Mouse (Mus musculus) midbrain, postnatal 0 days (tissue): ENCODE results near the gene Hist1h2bb. TPM values are rescaled to one million over a fixed set of nuclear protein-coding genes. Genes with fewer than 3 reads are reported as not detected.
A peak's percentile ranks its signal among the peaks of the same experiment; 100 is the strongest.
"Not testable (repeated sequence)": the region's sequence is repeated elsewhere in the genome, so short reads cannot be mapped to it uniquely, and the experiment has no call there.

Experiments used
- ATAC-seq: fragments of 200-750 bp; cut with Nextera tagmentation; 2 replicates; pipeline ENCODE4 v1.8.0; 2017; ENCODE audit warnings: moderate number of reproducible peaks, mild to moderate bottlenecking, moderate TSS enrichment, moderate library complexity; ENCODE audit not compliant: low FRiP score
- DNase-seq: peaks from one replicate; pipeline ENCODE4 v3.0.0-alpha.2; 2015; ENCODE audit warnings: low spot score
- H3K27ac ChIP-seq: fragments of 300-500 bp; sonication (generic); 2 replicates; pipeline ENCODE4 v1.5.1; 2014; ENCODE audit warnings: low read depth, mild to moderate bottlenecking, low read length, mixed read lengths
- H3K27me3 ChIP-seq: fragments of 300-500 bp; sonication (generic); 2 replicates; pipeline ENCODE4 v1.6.1; 2014; ENCODE audit warnings: low read length, control low read depth, mixed read lengths; ENCODE audit not compliant: insufficient read depth
- H3K36me3 ChIP-seq: fragments of 300-500 bp; sonication (generic); 2 replicates; pipeline ENCODE4 v1.6.1; 2014; ENCODE audit warnings: low read length, control low read depth, mixed read lengths; ENCODE audit not compliant: insufficient read depth
- H3K4me1 ChIP-seq: fragments of 300-500 bp; sonication (generic); 2 replicates; pipeline ENCODE4 v1.6.1; 2014; ENCODE audit warnings: mild to moderate bottlenecking, control low read depth, antibody characterized with exemption, low read length, mixed read lengths; ENCODE audit not compliant: insufficient read depth
- H3K4me2 ChIP-seq: fragments of 300-500 bp; sonication (generic); 2 replicates; pipeline ENCODE4 v1.6.1; 2014; ENCODE audit warnings: low read depth, mild to moderate bottlenecking, low read length, mixed read lengths; ENCODE audit not compliant: poor library complexity, severe bottlenecking
- H3K4me3 ChIP-seq: fragments of 300-500 bp; sonication (generic); 2 replicates; pipeline ENCODE4 v1.5.1; 2014; ENCODE audit warnings: low read depth, mild to moderate bottlenecking, low read length, moderate library complexity
- H3K9ac ChIP-seq: fragments of 300-500 bp; sonication (generic); replicated peaks from 2 replicates; pipeline ENCODE4 v1.6.1; 2014; ENCODE audit warnings: mild to moderate bottlenecking, low read length, moderate library complexity, mixed read lengths; ENCODE audit not compliant: poor library complexity, severe bottlenecking
- H3K9me3 ChIP-seq: fragments of 300-500 bp; sonication (generic); 2 replicates; pipeline ENCODE4 v1.6.1; 2016; ENCODE audit warnings: low read length, control low read depth
- CTCF ChIP-seq: IDR thresholded peaks from 2 replicates; pipeline ENCODE4 v1.5.1; 2016; ENCODE audit warnings: antibody characterized with exemption, mild to moderate bottlenecking
- WGBS: fragments of 180-500 bp; shearing (Covaris S2); extraction: QIAGEN DNeasy Blood & Tissue Kit; methylation state at CpG from one replicate; pipeline ENCODE4 v1.1.7; 2014; 5-methylcytosine and 5-hydroxymethylcytosine counted together
- polyA plus RNA-seq: library from polyadenylated mRNA; unstranded; fragments of >200 nt; fragmentation: Nextera tagmentation; extraction: Ambion mirVana; gene quantifications from 2 replicates; pipeline ENCODE4 v1.2.1, GENCODE M21; 2015
- total RNA-seq: library from RNA; depleted of rRNA; stranded (reverse); fragments of >200 nt; gene quantifications from 2 replicates; pipeline ENCODE4 v1.2.3, GENCODE M21; 2014

The Hist1h2bb gene
- total and polyA plus RNA-seq, 2 experiments from 2014 or later = 821 TPM; not detected in 1

DNA sequence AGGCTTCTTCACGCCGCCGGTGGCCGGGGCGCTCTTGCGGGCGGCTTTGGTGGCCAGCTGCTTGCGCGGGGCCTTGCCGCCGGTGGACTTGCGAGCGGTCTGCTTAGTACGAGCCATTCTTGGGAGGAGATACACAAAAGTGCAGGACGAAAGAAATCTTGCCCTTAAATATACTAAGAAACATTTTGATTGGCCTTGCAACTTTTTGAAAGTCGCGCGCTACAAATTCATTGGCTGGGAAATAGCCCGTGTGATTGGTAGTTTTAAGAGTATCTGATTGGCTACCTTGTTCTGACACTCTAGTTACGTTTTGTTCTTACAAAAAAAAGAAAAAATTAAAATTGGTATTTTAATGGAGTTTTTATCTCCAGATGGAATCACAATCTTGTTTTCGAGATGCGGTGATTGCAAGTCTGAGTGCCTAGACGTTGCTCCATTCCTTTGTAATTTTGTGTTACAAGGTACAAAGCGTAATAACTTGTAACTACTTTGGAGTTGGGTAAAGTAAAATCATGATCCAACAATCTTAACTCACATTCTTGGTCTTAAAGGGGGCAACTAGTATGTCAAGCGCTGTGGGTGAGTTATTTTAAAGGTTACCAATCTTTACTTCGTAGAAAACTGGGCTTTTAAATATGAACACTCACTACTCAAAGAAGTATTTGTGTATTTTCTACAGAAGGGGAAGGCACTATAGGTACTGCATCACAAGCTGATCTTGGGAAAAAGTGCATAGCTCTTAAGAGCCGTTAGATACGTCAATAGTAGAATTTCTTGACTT is 963 bp upstream of the Hist1h2bb start, which contains the start of gene Hist1h3c:
TSS of gene Hist1h3c (minus strand) at position 222 of the 781 bp plus-strand sequence.
- 1% methylated on average over 21 of the region's 28 CpGs for WGBS
- peak; percentile 81 for ATAC-seq

DNA sequence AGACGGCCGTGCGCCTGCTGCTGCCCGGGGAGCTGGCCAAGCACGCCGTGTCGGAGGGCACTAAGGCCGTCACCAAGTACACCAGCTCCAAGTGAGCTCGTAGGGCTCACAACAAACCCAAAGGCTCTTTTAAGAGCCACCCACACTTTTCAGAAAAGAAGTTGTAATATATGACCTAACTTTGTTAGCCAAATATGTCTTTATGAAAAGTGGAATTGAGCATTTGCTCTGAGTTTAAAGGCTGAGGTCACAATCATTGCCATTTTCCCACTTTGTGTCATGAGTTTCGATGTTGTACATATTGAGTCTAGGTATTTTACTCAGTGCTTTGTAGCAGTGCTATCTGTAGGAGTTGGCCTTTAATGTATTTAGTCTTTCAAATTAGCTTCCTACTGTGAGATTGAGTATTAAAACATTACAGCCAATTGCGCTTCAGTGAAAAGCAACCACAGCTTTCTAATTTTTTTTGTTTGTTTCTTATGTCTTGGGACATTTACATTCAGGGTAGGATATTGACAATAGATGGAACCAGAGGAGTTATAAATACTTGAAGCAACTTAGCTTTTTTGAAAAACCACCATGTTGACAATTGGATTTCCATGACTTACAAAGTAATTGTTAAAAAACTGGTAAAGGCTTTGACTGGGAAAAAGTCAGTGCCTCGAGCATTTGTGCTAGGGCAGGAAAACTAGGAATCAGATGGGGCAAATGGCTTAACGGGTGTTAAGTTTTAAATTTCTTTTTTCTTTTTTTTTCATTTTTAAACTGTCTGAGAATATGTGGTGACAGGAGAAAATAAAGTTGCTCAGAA is 752 bp downstream of the Hist1h2bb start:
- Histone ChIP-seq H3K9ac (no peak overlapping the region), H3K36me3 (no peaks in the 10 kb centered on the region), H3K4me3 (peak overlapping the region; percentile 37), H3K4me2 (peak overlapping the region; percentile 69), H3K4me1 (0 out of 2 replicates have a peak, but pooled peaks cover 3% of the 10 kb centered on the region), H3K9me3 (no peaks in the 10 kb centered on the region), H3K27me3 (no peaks in the 10 kb centered on the region), H3K27ac (peak overlapping the region; percentile 47)
- DNase-seq (no peak), ATAC-seq (no peak)
- TF ChIP-seq CTCF = no peak
- 2% methylated on average over 9 of the region's 13 CpGs for WGBS

More for the DNA sequence above, 963 bp upstream of the Hist1h2bb start, which contains the start of gene Hist1h3c:
- H3K4me3 ChIP-seq = peak within 1 kb of the TSS; percentile 37
- H3K36me3 ChIP-seq = no peaks in the 10 kb centered on the region
- peak within 1 kb of the TSS; percentile 85 for H3K27ac ChIP-seq
- H3K4me2 ChIP-seq = peak within 1 kb of the TSS; percentile 69
- H3K9ac ChIP-seq = no peak within 1 kb of the TSS
- no peaks in the 10 kb centered on the region for H3K27me3 ChIP-seq
- H3K9me3 ChIP-seq = no peaks in the 10 kb centered on the region
- H3K4me1 ChIP-seq = 0 out of 2 replicates have a peak, but pooled peaks cover 3% of the 10 kb centered on the region
- peak; percentile 95 for DNase-seq
- no peak for TF ChIP-seq CTCF

DNA sequence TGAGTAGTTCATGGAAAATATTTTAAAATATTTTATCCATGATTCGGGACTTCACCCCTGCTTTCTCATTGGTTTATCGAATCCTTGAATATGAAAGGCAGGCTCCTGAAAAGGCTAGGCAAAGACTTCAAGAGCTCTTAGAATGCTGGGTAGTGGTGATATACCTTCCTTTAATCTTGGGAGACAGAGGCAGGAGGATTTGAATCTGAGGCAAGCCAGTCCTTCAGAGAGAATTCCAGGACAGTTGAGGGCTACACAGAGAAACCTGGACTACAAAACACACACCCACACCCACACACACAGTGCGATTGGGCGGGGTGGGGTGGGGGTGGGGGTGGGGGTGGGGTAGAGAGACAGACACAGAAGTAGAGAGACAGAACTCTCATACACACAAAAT is 1.4 kb downstream of the Hist1h2bb start:
- ATAC-seq (no peak), DNase-seq (no peak)
- Histone ChIP-seq H3K4me3 (no peak overlapping the region), H3K4me1 (0 out of 2 replicates have a peak, but pooled peaks cover 3% of the 10 kb centered on the region), H3K36me3 (no peaks in the 10 kb centered on the region), H3K27me3 (no peaks in the 10 kb centered on the region), H3K9ac (no peak overlapping the region), H3K4me2 (no peak overlapping the region), H3K9me3 (no peaks in the 10 kb centered on the region), H3K27ac (no peak overlapping the region)
- no peak for TF ChIP-seq CTCF
- WGBS = 2% methylated on average over 4 of the region's 4 CpGs

DNA sequence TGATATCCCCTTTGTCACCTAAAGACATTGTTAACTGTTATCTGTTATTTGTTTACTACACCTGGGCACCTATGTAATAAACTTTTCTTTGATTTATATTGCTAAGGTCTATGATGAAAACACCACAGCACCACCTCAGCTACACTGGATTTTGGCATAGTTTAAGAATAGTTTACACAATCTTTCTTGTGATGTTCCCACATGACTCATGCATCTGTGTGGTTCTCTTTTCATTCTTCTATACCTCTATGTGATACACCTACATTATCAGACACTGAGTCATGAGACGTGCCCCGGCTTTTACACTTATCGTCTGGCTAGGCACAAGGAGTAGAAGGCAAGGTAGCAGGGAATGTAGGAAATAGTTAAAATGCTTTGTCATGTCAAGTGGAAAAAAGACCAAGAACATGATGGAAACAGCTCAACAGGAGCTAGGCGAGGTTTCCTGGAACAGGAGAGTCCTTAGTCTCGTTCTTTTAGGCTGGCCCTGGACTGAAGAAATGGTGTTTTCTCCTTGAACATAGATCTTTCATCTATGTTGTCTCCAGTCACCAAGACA is 3.1 kb downstream of the Hist1h2bb start:
- no peak for TF ChIP-seq CTCF
- Histone ChIP-seq H3K9ac (no peak overlapping the region), H3K4me3 (no peak overlapping the region), H3K27ac (no peak overlapping the region), H3K4me1 (0 out of 2 replicates have a peak, but pooled peaks cover 3% of the 10 kb centered on the region), H3K36me3 (no peaks in the 10 kb centered on the region), H3K27me3 (no peaks in the 10 kb centered on the region), H3K4me2 (no peak overlapping the region), H3K9me3 (no peaks in the 10 kb centered on the region)
- ATAC-seq (no peak), DNase-seq (no peak)
- 90% methylated on average over 5 of the region's 5 CpGs for WGBS

DNA sequence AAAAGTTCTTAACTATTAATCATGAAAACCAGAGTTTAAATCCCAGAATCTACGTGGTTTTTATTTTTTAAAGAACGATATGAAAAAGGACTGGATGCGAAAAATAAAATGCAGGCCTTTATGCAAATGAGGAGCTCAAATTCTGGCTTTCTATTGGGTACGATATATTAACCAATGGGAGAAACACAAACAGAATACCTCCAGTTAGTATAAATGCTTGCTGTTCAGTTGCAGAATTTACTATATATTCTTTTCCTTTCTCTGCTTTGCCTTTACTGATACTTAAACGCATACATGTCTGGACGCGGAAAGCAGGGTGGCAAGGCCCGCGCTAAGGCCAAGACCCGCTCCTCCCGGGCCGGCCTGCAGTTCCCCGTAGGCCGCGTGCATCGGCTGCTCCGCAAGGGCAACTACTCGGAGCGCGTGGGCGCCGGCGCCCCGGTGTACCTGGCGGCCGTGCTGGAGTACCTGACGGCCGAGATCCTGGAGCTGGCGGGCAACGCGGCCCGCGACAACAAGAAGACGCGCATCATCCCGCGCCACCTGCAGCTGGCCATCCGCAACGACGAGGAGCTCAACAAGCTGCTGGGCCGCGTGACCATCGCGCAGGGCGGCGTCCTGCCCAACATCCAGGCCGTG is 4.4 kb downstream of the Hist1h2bb start, which contains the start of gene Hist1h2ab:
TSS of gene Hist1h2ab (plus strand) at position 288 of the 639 bp plus-strand sequence.
- peak within 1 kb of the TSS; percentile 83 for H3K27ac ChIP-seq
- H3K9me3 ChIP-seq, H3K27me3 ChIP-seq, H3K4me1 ChIP-seq, H3K36me3 ChIP-seq: not testable (repeated sequence)
- peak within 1 kb of the TSS; percentile 68 for H3K4me2 ChIP-seq
- peak; percentile 56; the same call in 1 of the 2 replicates for ATAC-seq
- 0 out of 2 replicates have a peak within 1 kb of the TSS, but pooled peaks have one; percentile 36 for H3K9ac ChIP-seq
- peak within 1 kb of the TSS; percentile 41 for H3K4me3 ChIP-seq
- peak; percentile 75 for DNase-seq
- under 1% methylated on average over 26 of the region's 47 CpGs for WGBS
